Mouse (Mus musculus): ENCODE data around the gene Atp2a2.

Gene Atp2a2

GRCm38 (mm10) chr5:122502077-122502941 lies at the start of gene Atp2a2:
Atp2a2 (minus strand) TSS chr5:122502225.
- peak; percentile 92 for DNase-seq (ENCODE audit: low spot score in 2 of 2)

- DNase-seq (ENCODE audit: low spot score in 2 of 2): no peak
These were observed 48.4 kb upstream of the Atp2a2 start for GRCm38 (mm10) chr5:122550460-122550859.

DNA sequence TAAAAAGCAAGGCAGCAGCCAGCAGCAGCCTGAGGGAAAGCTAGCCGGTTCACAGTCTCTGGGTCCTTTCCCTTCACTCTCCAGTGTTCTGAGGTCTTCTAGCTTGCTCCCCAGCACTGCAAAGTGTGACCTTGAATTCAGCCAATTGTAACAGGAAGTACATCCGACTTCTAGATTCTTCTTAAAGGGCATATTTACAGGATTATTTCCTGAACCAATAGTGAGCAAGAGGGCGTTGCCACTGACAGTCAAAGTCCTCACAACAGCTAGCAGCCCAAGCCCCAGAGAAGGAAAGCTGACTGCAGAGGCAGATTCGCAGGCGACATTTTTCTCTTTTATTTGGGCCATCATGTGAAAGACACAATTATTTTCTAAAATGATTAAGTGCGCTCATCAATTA lies 46.6 kb upstream of the Atp2a2 start:
- peak; percentile 35 to 36 for DNase-seq (ENCODE audit: low spot score in 2 of 2)

- no peak for DNase-seq (ENCODE audit: low spot score in 2 of 2)
These were observed 45.8 kb upstream of the Atp2a2 start for GRCm38 (mm10) chr5:122547810-122548209.

DNA sequence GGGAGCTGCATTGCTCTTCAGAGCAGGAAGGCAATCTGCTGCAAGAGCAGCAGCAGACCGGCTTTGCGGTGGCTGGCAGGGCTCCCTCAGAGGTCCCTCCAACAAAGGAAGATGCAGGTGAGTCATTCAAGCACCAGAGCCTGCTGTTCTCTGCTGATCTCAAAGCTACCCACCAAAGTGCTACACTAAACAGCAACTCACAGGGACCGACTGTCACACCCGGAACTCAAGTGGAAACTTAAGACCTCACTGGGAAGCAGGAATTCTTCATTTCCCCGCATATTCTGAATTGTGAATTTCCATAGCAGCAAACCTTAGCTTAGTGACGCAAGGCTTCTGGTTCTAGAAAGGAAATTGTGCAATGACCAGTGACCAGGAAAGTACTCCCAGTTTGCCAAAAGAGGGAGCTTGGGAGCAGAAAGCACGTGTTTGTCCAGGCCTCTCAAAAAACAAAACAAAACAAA lies 45.3 kb upstream of the Atp2a2 start:
- DNase-seq (ENCODE audit: low spot score in 2 of 2): peak; percentile 7 to 19

GRCm38 (mm10) chr5:122543392-122543791 lies 41.4 kb upstream of the Atp2a2 start:
- DNase-seq (ENCODE audit: low spot score in 2 of 2): no peak

- no peak for DNase-seq (ENCODE audit: low spot score in 2 of 2)
These were observed 39.8 kb upstream of the Atp2a2 start for GRCm38 (mm10) chr5:122541871-122542270.

GRCm38 (mm10) chr5:122538077-122538476 lies 36.1 kb upstream of the Atp2a2 start:
- no peak for DNase-seq (ENCODE audit: low spot score in 2 of 2)

GRCm38 (mm10) chr5:122537654-122538053 lies 35.6 kb upstream of the Atp2a2 start:
- DNase-seq (ENCODE audit: low spot score in 2 of 2): no peak

GRCm38 (mm10) chr5:122533884-122534283 lies 31.9 kb upstream of the Atp2a2 start:
- no peak for DNase-seq (ENCODE audit: low spot score in 2 of 2)

DNA sequence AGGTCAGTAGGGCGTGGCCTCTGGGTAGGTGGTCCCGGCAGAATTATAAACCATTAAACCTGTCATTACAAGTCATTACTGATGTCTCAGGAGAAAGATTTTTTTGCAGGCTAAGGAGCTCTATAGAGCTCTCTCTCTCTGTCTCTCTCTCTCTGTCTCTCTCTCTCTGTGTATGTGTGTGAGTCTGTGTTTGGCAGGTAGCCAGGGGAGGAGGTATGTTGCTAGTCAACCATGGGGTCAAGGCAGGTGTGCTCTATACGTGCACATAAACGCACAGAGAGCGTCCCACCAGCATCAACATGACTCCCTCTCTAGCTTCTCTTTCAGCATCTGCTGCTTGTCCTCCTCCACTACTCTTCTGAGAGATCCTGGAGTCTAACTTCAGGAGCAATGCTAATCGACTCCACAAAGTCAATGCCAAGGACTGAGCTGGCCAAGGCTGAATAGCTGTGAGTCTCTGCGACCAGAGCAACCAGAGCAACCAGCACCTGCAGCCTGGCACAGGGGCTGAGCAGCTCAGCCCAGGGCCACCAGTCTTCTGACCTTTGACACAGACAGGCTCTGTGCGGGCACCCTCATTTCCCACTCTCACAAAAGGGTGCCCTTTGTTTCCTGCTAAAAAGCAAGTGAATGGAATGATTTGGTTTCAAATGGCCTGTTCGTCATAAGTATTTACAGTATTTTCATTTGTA lies 28.0 kb upstream of the Atp2a2 start:
- DNase-seq (ENCODE audit: low spot score in 2 of 2): no peak

GRCm38 (mm10) chr5:122529316-122529715 lies 27.3 kb upstream of the Atp2a2 start:
- DNase-seq (ENCODE audit: low spot score in 2 of 2): no peak

- DNase-seq (ENCODE audit: low spot score in 2 of 2): no peak
These were observed 26.6 kb upstream of the Atp2a2 start for GRCm38 (mm10) chr5:122528591-122528990.

- DNase-seq (ENCODE audit: low spot score in 2 of 2): no peak
These were observed 25.7 kb upstream of the Atp2a2 start for GRCm38 (mm10) chr5:122527761-122528160.

DNA sequence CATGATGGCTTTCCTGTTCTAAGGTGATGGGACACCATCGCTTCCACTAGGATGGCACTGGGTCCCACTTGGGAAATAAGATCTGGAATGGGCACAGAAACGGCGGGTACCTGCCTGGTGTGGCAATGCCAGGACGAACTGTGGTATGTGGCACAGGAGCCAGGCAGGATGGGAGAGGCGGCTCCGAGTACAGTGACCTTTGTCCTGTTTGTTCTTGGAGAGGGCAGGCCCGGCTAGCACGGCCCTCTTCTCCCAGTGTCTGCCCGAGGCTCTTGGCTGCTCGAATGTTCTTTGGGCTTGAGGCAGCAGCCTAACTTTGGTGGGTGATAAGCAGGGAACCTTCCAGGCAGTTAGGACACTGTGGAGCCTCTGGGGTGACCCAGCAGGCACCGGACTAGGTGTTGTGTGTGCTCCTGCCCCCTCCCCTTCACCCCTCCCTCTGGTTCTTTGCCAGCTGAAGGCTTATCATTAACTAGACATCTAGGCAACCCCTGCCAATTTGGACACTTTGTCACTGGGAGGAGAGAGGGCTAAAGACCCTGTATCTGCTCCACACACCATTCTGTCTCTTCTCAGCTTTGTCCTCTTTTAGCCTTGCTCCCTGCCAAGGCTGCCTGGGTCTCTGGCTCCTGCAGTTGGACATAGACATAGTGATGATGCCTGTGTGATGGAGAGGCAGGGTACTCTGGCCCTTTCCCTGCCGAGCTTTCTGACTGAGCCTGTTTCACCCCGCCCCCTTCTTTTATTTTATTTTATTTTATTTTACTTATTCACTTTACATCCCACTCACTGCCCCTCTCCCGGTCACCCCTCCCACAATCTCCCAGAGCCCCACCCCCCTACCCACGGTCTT lies 25.1 kb upstream of the Atp2a2 start:
- DNase-seq (ENCODE audit: low spot score in 2 of 2): no peak

DNA sequence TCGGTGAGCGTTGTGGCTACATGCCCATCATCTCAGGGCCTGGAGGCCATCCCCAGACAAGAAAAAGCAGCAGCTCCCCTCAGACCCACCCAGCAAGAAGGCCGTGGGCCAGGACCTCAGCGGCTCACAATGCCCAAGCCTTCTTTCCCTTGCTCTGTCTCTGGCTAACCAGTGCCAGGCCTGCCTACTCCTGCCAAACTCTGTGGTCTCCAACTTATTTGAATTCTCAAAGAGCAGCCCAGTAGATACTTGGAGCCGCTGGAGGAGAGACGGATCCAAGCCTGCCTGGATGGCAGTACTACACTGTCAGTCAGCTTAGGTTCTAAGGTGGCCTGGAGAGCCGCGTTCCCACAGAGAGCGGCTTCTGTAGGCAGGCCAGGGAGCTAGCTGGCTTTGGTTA lies 24.4 kb upstream of the Atp2a2 start:
- DNase-seq (ENCODE audit: low spot score in 2 of 2): no peak

GRCm38 (mm10) chr5:122525238-122525931 lies 23.4 kb upstream of the Atp2a2 start:
- no peak for DNase-seq (ENCODE audit: low spot score in 2 of 2)

- DNase-seq (ENCODE audit: low spot score in 2 of 2): no peak
These were observed 22.8 kb upstream of the Atp2a2 start for GRCm38 (mm10) chr5:122524854-122525237.

GRCm38 (mm10) chr5:122524244-122524643 lies 22.2 kb upstream of the Atp2a2 start:
- no peak for DNase-seq (ENCODE audit: low spot score in 2 of 2)

DNA sequence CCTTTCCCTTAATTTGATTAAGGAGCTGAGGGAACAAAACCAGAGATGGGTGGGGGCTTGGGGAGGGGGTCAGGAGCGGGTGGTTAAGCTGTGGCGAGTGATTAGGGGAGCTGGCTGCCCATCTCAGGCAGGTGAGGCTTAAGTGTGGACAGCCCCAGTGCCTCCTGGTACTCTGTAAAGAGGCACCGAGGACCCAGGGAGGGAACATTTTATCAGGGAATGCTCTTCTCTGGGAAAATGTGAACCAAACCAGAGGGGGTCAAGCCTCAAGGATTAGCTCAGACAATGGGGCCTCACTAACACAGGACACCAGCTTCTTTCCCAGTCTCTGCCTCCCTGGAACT lies 19.1 kb upstream of the Atp2a2 start:
- no peak for DNase-seq (ENCODE audit: low spot score in 2 of 2)

Data from spleen, postnatal 36 days (tissue).